Mouse (Mus musculus): ENCODE data around the gene Xpot.

DNA sequence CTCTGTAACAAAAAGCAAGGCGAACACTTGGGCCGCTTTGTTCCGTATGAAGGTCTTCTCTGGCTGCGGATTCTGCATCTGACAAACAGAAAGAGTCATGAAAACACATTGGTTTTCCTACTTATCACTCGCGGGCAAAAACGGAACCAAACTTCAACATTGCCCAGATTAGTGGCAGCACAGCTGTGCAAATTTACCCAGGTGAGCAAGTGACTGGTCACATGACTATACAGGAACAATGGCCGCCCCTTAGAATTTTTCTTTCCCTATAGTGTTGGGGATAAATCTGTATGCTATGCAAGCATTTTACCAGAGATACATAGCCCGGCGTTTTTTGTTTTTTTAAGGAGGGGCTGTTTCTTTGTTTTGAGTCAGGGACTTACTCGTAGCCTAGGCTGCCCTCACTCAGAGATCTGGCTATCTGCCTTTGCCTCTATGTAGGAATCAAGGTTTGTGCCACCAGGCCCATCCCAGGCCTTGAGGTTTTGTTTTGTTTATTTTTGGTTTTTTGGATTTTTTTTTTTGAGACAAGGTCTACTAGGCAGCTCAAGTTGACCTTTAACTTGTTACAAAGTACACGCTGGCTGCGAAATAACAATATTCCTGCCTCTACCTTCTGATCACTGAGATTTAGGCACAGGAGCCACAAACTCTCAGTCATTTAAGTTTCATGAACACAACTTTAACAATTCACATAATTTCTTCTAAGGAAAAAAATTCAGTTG, 10.8 kb downstream of the Xpot start:
- TF ChIP-seq POLR2A (IDR thresholded peaks at IDR 0.05; ENCODE audit: low read depth, low read length) (no peak), CTCF (conservative IDR thresholded peaks at IDR 0.05; ENCODE audit: insufficient read depth, insufficient read length, low read depth, low read length) (no peak)
